Mouse (Mus musculus) hindbrain, embryonic 11.5 days (tissue): ENCODE data around the gene Hsh2d. TPM values are rescaled to one million over a fixed set of nuclear protein-coding genes. Genes with fewer than 3 reads are reported as not detected.
A peak's percentile ranks its signal among the peaks of the same experiment; 100 is the strongest.

Experiments used
- ATAC-seq: fragments of 200-750 bp; cut with Nextera tagmentation; 2 replicates; pipeline ENCODE4 v1.8.0; 2017; ENCODE audit warnings: mild to moderate bottlenecking, moderate TSS enrichment, moderate library complexity; ENCODE audit not compliant: low FRiP score
- DNase-seq: peaks from one replicate; pipeline ENCODE4 v3.0.0-alpha.2; 2015; ENCODE audit warnings: low spot score
- H3K27ac ChIP-seq: fragments of 300-500 bp; sonication (generic); 2 replicates; pipeline ENCODE4 v1.5.1; 2014; ENCODE audit warnings: mild to moderate bottlenecking, low read depth, low read length
- H3K27me3 ChIP-seq: fragments of 300-500 bp; sonication (generic); 2 replicates; pipeline ENCODE4 v1.6.1; 2014; ENCODE audit warnings: mild to moderate bottlenecking, low read length, moderate library complexity, mixed read lengths; ENCODE audit not compliant: control insufficient read depth, insufficient read depth
- H3K36me3 ChIP-seq: fragments of 300-500 bp; sonication (generic); 2 replicates; pipeline ENCODE4 v1.6.1; 2014; ENCODE audit warnings: mild to moderate bottlenecking, low read length, moderate library complexity, mixed read lengths; ENCODE audit not compliant: control insufficient read depth, insufficient read depth
- H3K4me1 ChIP-seq: fragments of 300-500 bp; sonication (generic); replicated peaks from 2 replicates; pipeline ENCODE4 v1.6.1; 2014; ENCODE audit warnings: low read length, mixed read lengths; ENCODE audit not compliant: control insufficient read depth, insufficient read depth
- H3K4me2 ChIP-seq: fragments of 300-500 bp; sonication (generic); replicated peaks from 2 replicates; pipeline ENCODE4 v1.6.1; 2014; ENCODE audit warnings: mild to moderate bottlenecking, low read depth, low read length
- H3K4me3 ChIP-seq: fragments of 300-500 bp; sonication (generic); 2 replicates; pipeline ENCODE4 v1.5.1; 2014; ENCODE audit warnings: low read depth, low read length
- H3K9ac ChIP-seq: fragments of 300-500 bp; sonication (generic); 2 replicates; pipeline ENCODE4 v1.6.1; 2014; ENCODE audit warnings: low read depth, low read length
- H3K9me3 ChIP-seq: fragments of 300-500 bp; sonication (generic); 2 replicates; pipeline ENCODE4 v1.6.1; 2016; ENCODE audit warnings: low read length; ENCODE audit not compliant: control insufficient read depth
- WGBS: fragments of 180-500 bp; shearing (Covaris S2); extraction: QIAGEN DNeasy Blood & Tissue Kit; methylation state at CpG from one replicate; pipeline ENCODE4 v1.1.7; 2014; 5-methylcytosine and 5-hydroxymethylcytosine counted together
- polyA plus RNA-seq: library from polyadenylated mRNA; unstranded; fragments of >200 nt; fragmentation: Nextera tagmentation; extraction: Ambion mirVana; gene quantifications from 2 replicates; pipeline ENCODE4 v1.2.1, GENCODE M21; 2014

Hsh2d gene
- polyA plus RNA-seq, 1 experiment from 2014 or later: not detected

GRCm38 (mm10) chr8:72169681-72170249 lies 19.7 kb upstream of the Hsh2d start:
- H3K36me3 ChIP-seq: peaks cover 9% of the 10 kb centered on the region; the same call in 1 of the 2 replicates
- DNase-seq: no peak
- no peak overlapping the region for H3K27ac ChIP-seq
- no peaks in the 10 kb centered on the region for H3K27me3 ChIP-seq
- no peak for ATAC-seq
- no peak overlapping the region for H3K4me3 ChIP-seq
- H3K4me1 ChIP-seq: no peaks in the 10 kb centered on the region
- H3K9me3 ChIP-seq: no peaks in the 10 kb centered on the region
- no peak overlapping the region for H3K4me2 ChIP-seq
- WGBS: 81% methylated on average over 3 of the region's 3 CpGs
- no peak overlapping the region for H3K9ac ChIP-seq

- WGBS: 55% methylated on average over 5 of the region's 5 CpGs
- H3K27ac ChIP-seq: no peak overlapping the region
- peaks cover 3% of the 10 kb centered on the region; the same call in 1 of the 2 replicates for H3K36me3 ChIP-seq
- H3K4me2 ChIP-seq: no peak overlapping the region
- no peak overlapping the region for H3K9ac ChIP-seq
- DNase-seq (peak; percentile 83), ATAC-seq (peak; percentile 69)
- H3K9me3 ChIP-seq: no peaks in the 10 kb centered on the region
- H3K27me3 ChIP-seq: no peaks in the 10 kb centered on the region
- no peaks in the 10 kb centered on the region for H3K4me1 ChIP-seq
- H3K4me3 ChIP-seq: no peak overlapping the region
These were observed 12.0 kb upstream of the Hsh2d start for GRCm38 (mm10) chr8:72177346-72177925.

- ATAC-seq: no peak
- DNase-seq: no peak
These were observed 5.8 kb upstream of the Hsh2d start for GRCm38 (mm10) chr8:72183554-72184202.

GRCm38 (mm10) chr8:72187793-72188331 lies 1.6 kb upstream of the Hsh2d start:
- ATAC-seq: no peak
- no peak for DNase-seq
- WGBS: 88% methylated on average over 2 of the region's 2 CpGs

More at GRCm38 (mm10) chr8:72183554-72184202, 5.8 kb upstream of the Hsh2d start:
- Histone ChIP-seq H3K9me3 (no peaks in the 10 kb centered on the region), H3K9ac (no peak overlapping the region), H3K4me2 (no peak overlapping the region), H3K36me3 (no peaks in the 10 kb centered on the region), H3K27me3 (no peaks in the 10 kb centered on the region), H3K4me3 (no peak overlapping the region), H3K4me1 (no peaks in the 10 kb centered on the region), H3K27ac (no peak overlapping the region)
- 85% methylated on average over 2 of the region's 2 CpGs for WGBS

GRCm38 (mm10) chr8:72190215-72190539 lies 739 bp downstream of the Hsh2d start:
- no peak for ATAC-seq
- no peak overlapping the region for H3K9ac ChIP-seq
- H3K27me3 ChIP-seq: no peaks in the 10 kb centered on the region
- H3K4me3 ChIP-seq: no peak overlapping the region
- no peaks in the 10 kb centered on the region for H3K4me1 ChIP-seq
- no peak for DNase-seq
- H3K4me2 ChIP-seq: no peak overlapping the region
- no peaks in the 10 kb centered on the region for H3K36me3 ChIP-seq
- WGBS: 94% methylated on average over 2 of the region's 2 CpGs
- no peak overlapping the region for H3K27ac ChIP-seq
- no peaks in the 10 kb centered on the region for H3K9me3 ChIP-seq

More at GRCm38 (mm10) chr8:72187793-72188331, 1.6 kb upstream of the Hsh2d start:
- no peaks in the 10 kb centered on the region for H3K36me3 ChIP-seq
- H3K9ac ChIP-seq: no peak overlapping the region
- H3K4me1 ChIP-seq: no peaks in the 10 kb centered on the region
- no peak overlapping the region for H3K4me3 ChIP-seq
- H3K9me3 ChIP-seq: no peaks in the 10 kb centered on the region
- no peak overlapping the region for H3K27ac ChIP-seq
- no peak overlapping the region for H3K4me2 ChIP-seq
- no peaks in the 10 kb centered on the region for H3K27me3 ChIP-seq

- Histone ChIP-seq H3K36me3 (no peaks in the 10 kb centered on the region), H3K4me1 (no peaks in the 10 kb centered on the region), H3K27ac (no peak overlapping the region), H3K9me3 (no peaks in the 10 kb centered on the region), H3K4me2 (no peak overlapping the region), H3K27me3 (no peaks in the 10 kb centered on the region), H3K4me3 (no peak overlapping the region), H3K9ac (no peak overlapping the region)
- ATAC-seq (no peak), DNase-seq (no peak)
These were observed 2.6 kb downstream of the Hsh2d start for GRCm38 (mm10) chr8:72192065-72192464.

- H3K4me2 ChIP-seq: no peak overlapping the region
- H3K4me1 ChIP-seq: no peaks in the 10 kb centered on the region
- H3K9me3 ChIP-seq: 0 out of 2 replicates have a peak, but pooled peaks cover under 1% of the 10 kb centered on the region
- no peak for DNase-seq
- no peak overlapping the region for H3K9ac ChIP-seq
- H3K4me3 ChIP-seq: no peak overlapping the region
- no peaks in the 10 kb centered on the region for H3K27me3 ChIP-seq
- H3K36me3 ChIP-seq: no peaks in the 10 kb centered on the region
- H3K27ac ChIP-seq: no peak overlapping the region
- no peak for ATAC-seq
- 59% methylated on average over 8 of the region's 8 CpGs for WGBS
These were observed 8.6 kb downstream of the Hsh2d start for GRCm38 (mm10) chr8:72197997-72198396.

- H3K9ac ChIP-seq: no peak overlapping the region
- no peaks in the 10 kb centered on the region for H3K27me3 ChIP-seq
- H3K4me2 ChIP-seq: no peak overlapping the region
- DNase-seq (no peak), ATAC-seq (no peak)
- 82% methylated on average over 1 of the region's 1 CpGs for WGBS
- no peaks in the 10 kb centered on the region for H3K9me3 ChIP-seq
- no peaks in the 10 kb centered on the region for H3K36me3 ChIP-seq
- H3K27ac ChIP-seq: no peak overlapping the region
- no peak overlapping the region for H3K4me3 ChIP-seq
- H3K4me1 ChIP-seq: no peaks in the 10 kb centered on the region
These were observed 19.1 kb downstream of the Hsh2d start for GRCm38 (mm10) chr8:72208582-72208981.

- H3K4me3 ChIP-seq: no peak overlapping the region
- H3K36me3 ChIP-seq: no peaks in the 10 kb centered on the region
- H3K27ac ChIP-seq: no peak overlapping the region
- H3K4me2 ChIP-seq: no peak overlapping the region
- WGBS: 75% methylated on average over 4 of the region's 4 CpGs
- H3K4me1 ChIP-seq: no peaks in the 10 kb centered on the region
- no peaks in the 10 kb centered on the region for H3K27me3 ChIP-seq
- ATAC-seq (no peak), DNase-seq (no peak)
- no peak overlapping the region for H3K9ac ChIP-seq
- H3K9me3 ChIP-seq: no peaks in the 10 kb centered on the region
These were observed 20.8 kb downstream of the Hsh2d start for GRCm38 (mm10) chr8:72210222-72210621.
